Mouse (Mus musculus): ENCODE data around the gene Cd300lb.

DNA sequence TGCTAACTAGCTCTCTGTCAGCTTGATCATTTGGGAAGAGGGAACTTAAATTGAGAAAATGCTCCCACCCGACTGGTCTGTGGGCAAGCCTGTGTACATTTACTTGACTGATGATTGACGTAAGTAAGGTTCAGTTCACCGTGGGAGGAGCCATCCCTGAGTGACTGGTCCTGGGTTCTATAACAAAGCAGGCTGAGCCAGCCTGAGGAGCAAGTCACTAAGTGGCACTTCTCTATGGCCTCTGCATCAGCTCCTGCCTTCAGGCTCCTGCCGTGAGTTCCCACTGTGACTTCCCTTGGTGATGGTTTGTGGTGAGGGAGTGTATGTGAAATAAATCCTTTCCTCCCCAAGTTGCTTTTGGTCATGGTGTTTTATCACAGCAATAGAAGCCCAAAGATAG, 26.1 kb downstream of the Cd300lb start:
- TF ChIP-seq CTCF (IDR thresholded peaks at IDR 0.05 in 2 of 3, conservative IDR thresholded peaks at IDR 0.05 in 1 of 3; ENCODE audit: control insufficient read depth in 1 of 3, insufficient read depth in 1 of 3, low read depth in 2 of 3, low read length in 3 of 3, poor library complexity in 1 of 3, severe bottlenecking in 1 of 3) (no peak), POLR2A (IDR thresholded peaks at IDR 0.05; ENCODE audit: control insufficient read depth in 1 of 2, insufficient read depth in 1 of 2, low read depth in 1 of 2, low read length in 2 of 2, poor library complexity in 1 of 2) (no peak), TCF12 (IDR thresholded peaks at IDR 0.05; ENCODE audit: low read depth, low read length) (no peak), GABPA (IDR thresholded peaks at IDR 0.05; ENCODE audit: low read depth, low read length) (no peak), HCFC1 (IDR thresholded peaks at IDR 0.05; ENCODE audit: low read depth, low read length) (no peak), MYB (IDR thresholded peaks at IDR 0.05; ENCODE audit: low read depth, low read length) (no peak), EP300 (IDR thresholded peaks at IDR 0.05; ENCODE audit: low read depth in 1 of 2, low read length in 2 of 2) (no peak), UBTF (IDR thresholded peaks at IDR 0.05; ENCODE audit: borderline replicate concordance, insufficient read depth, low read depth, low read length) (no peak), TBP (IDR thresholded peaks at IDR 0.05; ENCODE audit: low read depth, low read length) (no peak), NRF1 (IDR thresholded peaks at IDR 0.05; ENCODE audit: insufficient read depth, low read depth, low read length, poor library complexity, severe bottlenecking) (no peak), USF2 (IDR thresholded peaks at IDR 0.05; ENCODE audit: borderline replicate concordance in 1 of 2, insufficient read depth in 1 of 2, low read depth in 1 of 2, low read length in 2 of 2) (no peak), E2F4 (IDR thresholded peaks at IDR 0.05; ENCODE audit: borderline replicate concordance, low read depth, low read length) (no peak), MAX (IDR thresholded peaks at IDR 0.05; ENCODE audit: low read length) (no peak), USF1 (IDR thresholded peaks at IDR 0.05; ENCODE audit: low read depth, low read length) (no peak)
